Mouse (Mus musculus) stomach, postnatal 0 days (tissue): ENCODE data around the gene Ttc26. TPM values are rescaled to one million over a fixed set of nuclear protein-coding genes. Genes with fewer than 3 reads are reported as not detected.
"Not testable (repeated sequence)": the region's sequence is repeated elsewhere in the genome, so short reads cannot be mapped to it uniquely, and the experiment has no call there.

Experiments used
- ATAC-seq: fragments of 200-750 bp; cut with Nextera tagmentation; 2 replicates; pipeline ENCODE4 v1.8.0; 2017; ENCODE audit not compliant: low FRiP score, low TSS enrichment
- DNase-seq: peaks from one replicate; pipeline ENCODE4 v3.0.0-alpha.2; 2016; ENCODE audit warnings: low spot score
- H3K27ac ChIP-seq: fragments of 300-500 bp; sonication (generic); replicated peaks from 2 replicates; pipeline ENCODE4 v1.5.1; 2014; ENCODE audit warnings: mild to moderate bottlenecking, control low read depth
- H3K27me3 ChIP-seq: fragments of 300-500 bp; sonication (generic); 2 replicates; pipeline ENCODE4 v1.6.1; 2014; ENCODE audit warnings: low read length; ENCODE audit not compliant: control insufficient read depth, insufficient read depth
- H3K36me3 ChIP-seq: fragments of 300-500 bp; sonication (generic); 2 replicates; pipeline ENCODE4 v1.6.1; 2014; ENCODE audit warnings: low read length, mixed read lengths; ENCODE audit not compliant: control insufficient read depth, insufficient read depth
- H3K4me1 ChIP-seq: fragments of 300-500 bp; sonication (generic); replicated peaks from 2 replicates; pipeline ENCODE4 v1.6.1; 2014; ENCODE audit warnings: antibody characterized with exemption; ENCODE audit not compliant: control insufficient read depth, insufficient read depth
- H3K4me2 ChIP-seq: fragments of 300-500 bp; sonication (generic); replicated peaks from 2 replicates; pipeline ENCODE4 v1.6.1; 2014; ENCODE audit warnings: low read depth, mild to moderate bottlenecking, control low read depth, moderate library complexity
- H3K4me3 ChIP-seq: fragments of 300-500 bp; sonication (generic); 2 replicates; pipeline ENCODE4 v1.5.1; 2014; ENCODE audit warnings: low read depth, low read length, control low read depth
- H3K9ac ChIP-seq: fragments of 300-500 bp; sonication (generic); 2 replicates; pipeline ENCODE4 v1.6.1; 2014; ENCODE audit warnings: mild to moderate bottlenecking, low read length, control low read depth, mixed read lengths
- H3K9me3 ChIP-seq: fragments of 300-500 bp; sonication (generic); 2 replicates; pipeline ENCODE4 v1.6.1; 2016; ENCODE audit warnings: low read length; ENCODE audit not compliant: control insufficient read depth
- CTCF ChIP-seq: IDR thresholded peaks from 2 replicates; pipeline ENCODE4 v1.5.1; 2016; ENCODE audit warnings: antibody characterized with exemption, low read depth, mild to moderate bottlenecking, moderate library complexity
- EP300 ChIP-seq: optimal IDR thresholded peaks from 2 replicates; pipeline ENCODE3; 2016; ENCODE audit warnings: antibody characterized with exemption
- WGBS: fragments of 180-500 bp; shearing (Covaris S2); extraction: QIAGEN DNeasy Blood & Tissue Kit; methylation state at CpG from one replicate; pipeline ENCODE4 v1.1.7; 2014; 5-methylcytosine and 5-hydroxymethylcytosine counted together
- polyA plus RNA-seq: library from polyadenylated mRNA; unstranded; fragments of >200 nt; fragmentation: Nextera tagmentation; extraction: Ambion mirVana; gene quantifications from 2 replicates; pipeline ENCODE4 v1.2.1, GENCODE M21; 2015

The Ttc26 gene
- polyA plus RNA-seq, 1 experiment from 2014 or later = 1.5 TPM

DNA sequence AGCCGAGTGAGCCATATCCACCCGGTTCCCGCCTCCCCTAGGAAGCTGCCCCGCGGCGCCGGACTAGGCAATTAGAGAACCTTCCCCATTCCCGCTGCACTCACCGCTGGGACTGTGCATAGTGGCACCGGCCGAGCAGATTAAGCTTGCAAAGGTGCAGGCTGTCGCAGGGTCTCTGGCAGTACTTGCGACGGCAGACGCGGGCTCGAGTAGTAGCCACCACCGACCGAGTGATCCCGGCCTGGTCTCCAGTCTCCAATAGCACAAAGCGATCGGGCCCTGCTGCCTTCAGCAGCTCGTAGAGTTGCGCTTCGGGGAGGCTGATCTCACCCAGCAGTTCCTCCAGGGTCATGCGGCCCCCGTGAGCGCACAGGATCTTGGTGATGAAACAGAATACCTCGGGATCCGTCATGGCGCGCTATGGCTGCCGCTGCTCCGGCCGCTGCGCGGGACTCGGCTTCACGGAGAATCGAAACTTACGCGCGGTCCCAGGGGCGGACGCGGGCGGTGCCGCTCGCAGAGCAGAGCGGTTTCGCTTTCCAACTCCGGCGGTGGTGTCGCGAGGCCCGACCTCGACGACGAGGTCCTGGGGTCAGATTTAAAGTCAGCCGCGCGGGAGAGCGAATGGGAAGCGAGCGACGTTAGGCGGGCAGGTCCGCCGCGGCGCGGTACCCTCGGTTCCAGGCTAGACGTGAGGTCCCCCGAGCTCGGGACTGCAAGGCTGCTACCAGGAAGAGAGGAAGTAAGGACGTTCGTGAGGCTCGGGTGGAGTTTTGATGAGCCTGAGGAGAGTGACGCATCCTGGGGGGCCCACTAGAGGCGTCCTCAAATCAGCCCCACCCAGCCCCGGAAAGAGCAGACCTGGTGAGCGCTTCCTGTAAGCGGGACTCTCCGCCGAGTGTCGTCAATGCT is 27.2 kb upstream of the Ttc26 start, which contains the start of gene Zc3hav1:
TSS of gene Zc3hav1 (minus strand) at position 793 of the 912 bp plus-strand sequence.
- DNase-seq (peak; percentile 88), ATAC-seq (peak; percentile 93)
- Histone ChIP-seq H3K4me1 (0 out of 2 replicates have a peak, but pooled peaks cover 6% of the 10 kb centered on the region), H3K36me3 (no peaks in the 10 kb centered on the region), H3K4me2 (peak within 1 kb of the TSS; percentile 76), H3K9me3 (no peaks in the 10 kb centered on the region), H3K27ac (peak within 1 kb of the TSS; percentile 91), H3K4me3 (peak within 1 kb of the TSS; percentile 68), H3K9ac (peak within 1 kb of the TSS; percentile 79), H3K27me3 (no peaks in the 10 kb centered on the region)
- TF ChIP-seq CTCF (no peak), EP300 (no peak)
- under 1% methylated on average over 86 of the region's 87 CpGs for WGBS

DNA sequence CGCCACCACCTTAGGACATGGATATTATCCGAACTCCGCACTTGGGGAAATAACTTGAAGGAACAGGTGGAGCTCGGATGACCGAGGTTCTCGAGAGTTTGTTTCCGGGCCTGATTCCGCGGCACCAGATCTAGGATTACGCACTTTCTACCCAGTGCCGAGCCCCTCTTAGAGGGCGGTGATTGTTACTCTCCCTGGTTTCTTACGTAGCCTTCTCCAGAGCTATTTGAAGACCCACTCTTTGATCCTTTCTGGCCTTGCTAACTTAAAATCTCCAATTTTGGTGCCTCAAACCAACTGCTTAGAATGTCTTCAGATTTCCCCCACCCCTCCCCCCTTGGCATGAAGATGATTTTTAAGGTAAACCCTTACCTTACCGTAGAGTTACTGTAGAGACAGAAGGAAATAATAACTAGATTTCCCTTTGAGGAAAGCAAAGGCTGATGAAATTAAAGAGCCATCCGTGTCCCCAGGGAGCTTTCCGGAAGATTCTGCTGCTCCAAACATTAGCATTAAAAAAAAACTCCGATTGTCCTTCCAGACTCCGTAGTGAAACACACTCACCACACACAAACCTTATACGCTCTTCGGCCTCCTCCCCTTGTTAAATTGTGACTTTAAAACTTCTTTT is 26.4 kb upstream of the Ttc26 start:
- Histone ChIP-seq H3K4me2 (peak overlapping the region; percentile 76), H3K4me1 (0 out of 2 replicates have a peak, but pooled peaks cover 6% of the 10 kb centered on the region), H3K27me3 (no peaks in the 10 kb centered on the region), H3K36me3 (no peaks in the 10 kb centered on the region), H3K4me3 (peak overlapping the region; percentile 68), H3K9me3 (no peaks in the 10 kb centered on the region), H3K27ac (peak overlapping the region; percentile 91), H3K9ac (peak overlapping the region; percentile 79)
- TF ChIP-seq EP300 (no peak), CTCF (no peak)
- no peak for DNase-seq
- no peak for ATAC-seq
- WGBS = 4% methylated on average over 20 of the region's 20 CpGs

DNA sequence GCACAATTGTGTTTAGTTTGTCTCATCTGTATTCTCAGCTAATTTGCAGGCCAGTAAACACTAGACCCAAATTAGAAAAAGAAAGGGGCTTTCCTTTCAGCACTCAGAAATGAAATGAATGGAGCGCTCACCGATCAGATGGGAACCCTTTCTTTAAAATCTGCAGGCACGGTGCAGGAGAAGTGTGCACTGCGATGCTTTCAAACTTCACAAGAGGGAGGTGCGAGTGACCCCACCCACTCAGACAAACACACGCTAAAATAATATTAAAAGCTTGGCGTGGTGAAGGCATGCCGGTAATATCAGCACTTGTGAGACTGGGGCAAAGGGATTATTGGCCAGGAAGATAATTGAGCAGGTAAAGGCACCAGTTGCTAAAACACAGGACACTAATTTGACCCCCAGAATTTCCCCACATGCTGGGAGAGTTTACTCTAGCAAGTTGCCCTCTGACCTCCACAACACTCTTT is 25.9 kb upstream of the Ttc26 start:
- H3K27me3 ChIP-seq = no peaks in the 10 kb centered on the region
- no peaks in the 10 kb centered on the region for H3K36me3 ChIP-seq
- H3K9me3 ChIP-seq = no peaks in the 10 kb centered on the region
- H3K4me2 ChIP-seq = peak overlapping the region; percentile 76
- DNase-seq = no peak
- no peak for ATAC-seq
- peak overlapping the region; percentile 91; the same call in 1 of the 2 replicates for H3K27ac ChIP-seq
- H3K4me1 ChIP-seq = 0 out of 2 replicates have a peak, but pooled peaks cover 6% of the 10 kb centered on the region
- H3K9ac ChIP-seq = 0 out of 2 replicates have a peak overlapping the region, but pooled peaks have one; percentile 79
- peak overlapping the region; percentile 68 for H3K4me3 ChIP-seq
- no peak for TF ChIP-seq CTCF
- TF ChIP-seq EP300 = no peak
- 7% methylated on average over 8 of the region's 8 CpGs for WGBS

DNA sequence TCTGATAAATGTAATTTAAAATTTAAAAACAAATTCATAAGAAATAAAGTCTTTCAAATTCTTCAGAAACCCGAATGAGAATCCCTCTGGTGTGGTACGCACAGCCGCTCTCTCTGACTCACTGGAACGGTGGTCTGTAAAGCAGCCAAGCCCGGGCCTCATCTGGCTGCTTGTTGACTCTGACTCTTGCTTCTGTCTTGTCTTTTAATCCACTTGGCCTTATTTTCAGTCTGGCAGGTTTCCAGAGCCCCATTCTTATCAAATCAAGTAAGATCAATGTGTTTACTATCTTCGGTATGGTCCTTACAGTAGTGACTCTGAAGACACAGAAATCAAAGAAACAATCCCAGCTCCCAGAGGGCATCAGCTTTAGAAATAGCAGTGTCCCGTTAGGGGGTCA is 25.4 kb upstream of the Ttc26 start:
- TF ChIP-seq EP300 (no peak), CTCF (no peak)
- Histone ChIP-seq H3K9me3 (no peaks in the 10 kb centered on the region), H3K27ac (no peak overlapping the region), H3K4me1 (0 out of 2 replicates have a peak, but pooled peaks cover 6% of the 10 kb centered on the region), H3K36me3 (no peaks in the 10 kb centered on the region), H3K4me2 (no peak overlapping the region; the same call in 1 of the 2 replicates), H3K27me3 (no peaks in the 10 kb centered on the region), H3K9ac (no peak overlapping the region), H3K4me3 (no peak overlapping the region)
- 23% methylated on average over 7 of the region's 7 CpGs for WGBS
- DNase-seq = no peak
- ATAC-seq = no peak

DNA sequence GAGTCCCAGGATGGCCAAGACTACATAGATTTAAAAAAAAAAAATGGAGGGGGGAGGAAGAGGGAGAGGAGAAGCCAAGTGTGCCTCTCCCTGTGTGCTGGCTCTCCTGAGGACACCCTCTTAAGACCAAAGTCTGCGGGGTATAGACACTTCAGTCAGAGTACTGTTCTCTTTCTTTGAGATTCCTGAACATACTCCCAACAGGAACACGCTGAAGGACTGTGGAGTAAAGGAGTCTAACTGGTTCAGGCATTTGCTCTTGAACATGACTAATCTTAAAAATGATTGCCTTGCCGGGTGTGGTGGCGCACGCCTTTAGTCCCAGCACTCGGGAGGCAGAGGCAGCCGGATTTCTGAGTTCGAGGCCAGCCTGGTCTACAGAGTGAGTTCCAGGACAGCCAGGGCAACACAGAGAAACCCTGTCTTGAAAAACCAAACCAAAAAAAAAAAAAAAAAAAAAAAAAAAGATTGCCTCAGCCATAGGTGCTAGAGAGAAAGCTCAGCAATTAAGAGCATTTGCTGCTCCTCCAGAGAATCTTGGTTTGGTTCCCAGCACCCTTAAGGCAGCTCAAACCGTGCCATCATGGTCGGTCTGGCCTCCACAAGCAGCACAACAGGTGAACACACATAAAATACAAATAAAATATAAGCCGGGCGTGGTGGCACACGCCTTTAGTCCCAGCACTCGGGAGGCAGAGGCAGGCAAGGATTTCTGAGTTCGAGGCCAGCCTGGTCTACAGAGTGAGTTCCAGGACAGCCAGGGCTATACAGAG is 24.4 kb upstream of the Ttc26 start:
- H3K9me3 ChIP-seq, H3K4me2 ChIP-seq, H3K9ac ChIP-seq, H3K36me3 ChIP-seq, H3K4me1 ChIP-seq, H3K4me3 ChIP-seq, DNase-seq, ATAC-seq, H3K27me3 ChIP-seq: not testable (repeated sequence)
- WGBS = 68% methylated on average over 15 of the region's 15 CpGs
- peak overlapping the region; percentile 56; the same call in 1 of the 2 replicates for H3K27ac ChIP-seq
